ENCODE assay signal across 11 mouse cellular contexts in the genomic region with DNA sequence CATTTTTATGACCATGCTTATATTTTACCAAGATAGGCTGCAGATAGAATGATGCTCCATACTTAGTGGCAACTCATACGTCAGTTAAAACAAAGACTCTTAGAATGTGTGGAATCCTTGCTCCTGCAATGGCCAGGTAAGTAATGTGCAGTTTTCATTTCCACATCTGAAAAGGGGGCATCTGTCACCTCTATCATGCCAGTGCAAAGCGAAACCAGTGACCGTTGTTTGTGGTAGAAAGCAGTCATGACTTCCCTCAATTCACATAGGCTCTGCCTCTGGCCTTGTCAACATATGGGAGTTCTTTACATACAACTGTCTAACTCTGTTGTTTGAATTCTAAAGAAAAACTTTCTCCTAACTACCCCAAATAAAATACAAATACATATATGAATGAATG. TPM values are rescaled to one million over a fixed set of nuclear protein-coding genes. Genes with fewer than 3 reads are reported as not detected.
DNase-seq lines count a peak whose midpoint lies in the region; ATAC-seq and TF ChIP-seq lines count a peak whose summit lies in the region.
"Had no signal": no experiment of that assay in that cellular context is flagged by ENCODE, and none has a peak within 500 bp of the region (broad histone marks: within the 10 kb centered on the region; RNA-seq: fewer than 3 reads in every experiment).

No protein-coding gene starts in this region.

- H3K4me1 ChIP-seq in heart, embryonic 13.5 days = peaks cover 24% of the 10 kb centered on the region
- peaks cover 21% of the 10 kb centered on the region for H3K4me1 ChIP-seq in lung, embryonic 15.5 days
- H3K4me1 ChIP-seq in bone marrow, adult 2 months (ENCODE audit: control insufficient read depth, insufficient read depth, low read length) = peaks cover 7% of the 10 kb centered on the region; the same call in 1 of the 2 replicates
- H3K4me1 ChIP-seq: hindbrain, embryonic 15.5 days; limb, embryonic 12.5 days had no signal

- no peak for TF ChIP-seq CTCF in bone marrow, adult 2 months (IDR thresholded peaks at IDR 0.05; ENCODE audit: control insufficient read depth, insufficient read depth, low read length)

- no peak for ATAC-seq in heart, embryonic 13.5 days (ENCODE audit: extremely low read depth, insufficient number of reproducible peaks, low FRiP score, low TSS enrichment)
- no peak for ATAC-seq in lung, embryonic 15.5 days (ENCODE audit: borderline replicate concordance, extremely low read depth, low FRiP score, low TSS enrichment)

- no peak for DNase-seq in heart, adult 11 months
- no peak for DNase-seq in lung, postnatal 25 days (ENCODE audit: low spot score)
- DNase-seq in cerebellum, adult 11 months = no peak
- no peak for DNase-seq in right cerebral cortex, adult 2 months (ENCODE audit: low spot score in 2 of 2)

- no peaks in the 10 kb centered on the region for H3K36me3 ChIP-seq in heart, embryonic 13.5 days
- H3K36me3 ChIP-seq in lung, embryonic 15.5 days = no peaks in the 10 kb centered on the region
- H3K36me3 ChIP-seq in macrophage (ENCODE audit: inconsistent target) = no peaks in the 10 kb centered on the region
- H3K36me3 ChIP-seq: hindbrain, embryonic 15.5 days; limb, embryonic 12.5 days had no signal

- no peaks in the 10 kb centered on the region for H3K27me3 ChIP-seq in heart, embryonic 13.5 days (replicated peaks)
- no peaks in the 10 kb centered on the region for H3K27me3 ChIP-seq in lung, embryonic 15.5 days
- H3K27me3 ChIP-seq: hindbrain, embryonic 15.5 days; limb, embryonic 12.5 days had no signal

- peak overlapping the region; percentile 65 for H3K4me2 ChIP-seq in heart, embryonic 13.5 days
- peak overlapping the region; percentile 37 for H3K4me2 ChIP-seq in lung, embryonic 15.5 days
- H3K4me2 ChIP-seq: limb, embryonic 12.5 days had no signal

- H3K9ac ChIP-seq in heart, embryonic 13.5 days = peak overlapping the region; percentile 21
- H3K9ac ChIP-seq in lung, embryonic 15.5 days = no peak overlapping the region
- H3K9ac ChIP-seq: hindbrain, embryonic 15.5 days; limb, embryonic 12.5 days had no signal

- peak overlapping the region; percentile 36 for H3K4me3 ChIP-seq in heart, embryonic 13.5 days
- H3K4me3 ChIP-seq in lung, embryonic 15.5 days = peak overlapping the region; percentile 11; the same call in 1 of the 2 replicates
- H3K4me3 ChIP-seq in bone marrow, adult 2 months (replicated peaks; ENCODE audit: control insufficient read depth, low read depth, low read length) = peak overlapping the region; percentile 72
- peak overlapping the region; percentile 47; the same call in 1 of the 2 replicates for H3K4me3 ChIP-seq in macrophage (ENCODE audit: inconsistent target)
- H3K4me3 ChIP-seq: erythroblast, embryonic 14.5 days; hindbrain, embryonic 15.5 days; limb, embryonic 12.5 days had no signal

- WGBS in heart, embryonic 13.5 days = 78% methylated on average over 3 of the region's 3 CpGs
- WGBS in lung, embryonic 15.5 days = 76% methylated on average over 3 of the region's 3 CpGs
- 6% methylated on average over 3 of the region's 3 CpGs for WGBS in bone marrow, adult 2 months
- WGBS in macrophage (ENCODE audit: missing documents) = 11% methylated on average over 3 of the region's 3 CpGs

- no peak overlapping the region for H3K27ac ChIP-seq in heart, embryonic 13.5 days (replicated peaks)
- H3K27ac ChIP-seq in lung, embryonic 15.5 days = no peak overlapping the region
- H3K27ac ChIP-seq in bone marrow, adult 2 months (ENCODE audit: control insufficient read depth, insufficient read depth, low read depth, low read length, poor library complexity) = no peak overlapping the region
- H3K27ac ChIP-seq in macrophage = peak overlapping the region; percentile 62
- H3K27ac ChIP-seq: hindbrain, embryonic 15.5 days; limb, embryonic 12.5 days had no signal

- no peaks in the 10 kb centered on the region for H3K9me3 ChIP-seq in heart, embryonic 13.5 days
- no peaks in the 10 kb centered on the region for H3K9me3 ChIP-seq in lung, embryonic 15.5 days
- H3K9me3 ChIP-seq: hindbrain, embryonic 15.5 days; limb, embryonic 12.5 days had no signal

- no peak for TF ChIP-seq POLR2A in bone marrow, adult 2 months (IDR thresholded peaks at IDR 0.05; ENCODE audit: borderline replicate concordance, control insufficient read depth, low read depth, low read length)

- H3K79me2 ChIP-seq in macrophage (ENCODE audit: inconsistent target) = peaks cover 60% of the 10 kb centered on the region

RNA-seq across cellular contexts. Expression of a gene that starts 1.8 kb away (rescaled TPM):
- polyA plus RNA-seq in heart, embryonic 13.5 days (2015; fragmentation: Nextera tagmentation; extraction: Ambion mirVana) = 22.3 and 25.9 TPM in 2 replicates
- polyA plus RNA-seq in lung, embryonic 15.5 days (2015; fragmentation: Nextera tagmentation; extraction: Ambion mirVana) = 18.4 and 19.7 TPM in 2 replicates
- 32.9 and 52.8 TPM in 2 replicates for polyA plus RNA-seq in bone marrow, adult 2 months (2011; ENCODE audit: insufficient read depth, insufficient read length, low replicate concordance, missing spikeins)
- total RNA-seq in macrophage (2018; cell fraction: chromatin; rRNA removed) = 10 to 100 TPM in 18 of 26 experiments, 1 to 10 TPM in 8; 1.2 to 51.3 (median 25.3) TPM
- total RNA-seq in macrophage (2018; cell fraction: cytosol; rRNA removed) = 10 to 100 TPM in 24 of 26 experiments, 1 to 10 TPM in 2; 7.7 to 25.4 (median 20.9) TPM
- 10 to 100 TPM in 19 of 26 experiments, 1 to 10 TPM in 7; 1.8 to 43.7 (median 19.7) TPM for total RNA-seq in macrophage (2018; cell fraction: nucleus; rRNA removed)
- polyA plus RNA-seq in macrophage (2018) = 15.2 to 25.6 TPM (median 16.3 TPM) in 3 replicates
- polyA plus RNA-seq: erythroblast, embryonic 14.5 days had no signal

Comparison
In these comparisons a context has a peak if more than half of its experiments do, and no peak if none do; other contexts are left out.
1. H3K4me3 ChIP-seq: peak in every context shown above with its lines; median percentile 72 in bone marrow, adult 2 months; 47 in macrophage; 36 in heart, embryonic 13.5 days; 11 in lung, embryonic 15.5 days.